Mouse (Mus musculus) brain, embryonic 14.5 days (tissue): ENCODE measurements around the gene Olfr983. TPM values are rescaled to one million over a fixed set of nuclear protein-coding genes. Genes with fewer than 3 reads are reported as not detected.

Source experiments
- DNase-seq: peaks from one replicate; pipeline ENCODE4 v3.0.0-alpha.2; 2011; ENCODE audit warnings: low read depth
- CTCF ChIP-seq: fragments of 200-500 bp; IDR thresholded peaks from 2 replicates; pipeline ENCODE4 v1.5.1; 2012; ENCODE audit warnings: inconsistent platforms, mild to moderate bottlenecking, moderate library complexity, borderline replicate concordance; ENCODE audit not compliant: insufficient read depth, insufficient read length; ENCODE audit errors: extremely low read depth
- POLR2A ChIP-seq: fragments of 200-500 bp; IDR thresholded peaks from 2 replicates; pipeline ENCODE4 v1.6.1; 2012; ENCODE audit warnings: mild to moderate bottlenecking, inconsistent platforms, borderline replicate concordance; ENCODE audit not compliant: poor library complexity, insufficient read depth, insufficient read length, severe bottlenecking; ENCODE audit errors: extremely low read depth
- polyA plus RNA-seq: library from polyadenylated mRNA; depleted of rRNA; stranded (reverse); fragments of >200 nt; gene quantifications from 2 replicates; pipeline ENCODE4 v1.2.3, GENCODE M21; 2012; rRNA removed

Gene Olfr983
- not detected in 2 replicates for polyA plus RNA-seq

DNA sequence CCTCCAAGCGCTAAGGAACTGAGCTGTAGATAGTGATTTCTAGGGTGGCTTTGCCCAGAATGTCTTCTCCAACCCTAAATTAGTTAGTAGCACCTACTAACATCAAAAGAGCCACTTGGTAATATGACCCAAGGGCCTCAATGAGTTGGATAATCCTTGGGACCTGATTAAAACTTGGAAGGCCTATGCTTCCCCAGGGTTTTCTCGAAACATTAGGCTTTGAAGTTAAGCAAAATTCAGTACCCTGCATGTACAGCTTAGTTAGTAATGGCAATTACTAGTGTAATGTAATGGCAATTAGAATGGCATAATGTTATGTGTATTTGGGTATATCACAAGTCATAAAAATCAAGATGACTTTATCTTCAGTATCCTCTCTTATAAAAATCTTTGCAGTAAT is at the start of gene Olfr983:
Gene Olfr983 (minus strand): TSS at position 101 of the 400 bp plus-strand sequence.
- TF ChIP-seq CTCF: no peak
- no peak for TF ChIP-seq POLR2A
- DNase-seq: no peak

- TF ChIP-seq POLR2A (no peak), CTCF (no peak)
Observed at GRCm38 (mm10) chr9:40141544-40141943, 48.1 kb upstream of the Olfr983 start.

DNA sequence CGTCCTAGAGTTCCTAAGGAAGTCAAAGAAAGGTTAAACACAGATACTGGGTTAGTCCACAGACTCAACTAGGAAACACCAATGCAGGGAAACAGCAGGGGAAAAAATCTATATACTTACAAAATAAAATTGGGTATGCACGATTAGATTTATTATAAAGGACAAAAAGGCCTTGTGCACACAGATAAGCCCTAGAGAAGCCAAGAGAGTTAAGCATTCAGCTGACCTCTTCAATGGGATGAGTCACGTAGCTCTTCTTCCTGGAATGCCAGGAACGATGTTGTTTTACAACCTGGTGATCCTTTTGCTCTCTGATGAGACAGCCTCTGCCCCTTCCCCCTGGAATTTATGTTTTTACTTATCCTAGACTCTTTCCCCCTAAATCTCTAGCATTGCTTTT is 46.1 kb upstream of the Olfr983 start:
- DNase-seq: no peak
- TF ChIP-seq CTCF (no peak), POLR2A (no peak)

More at GRCm38 (mm10) chr9:40141544-40141943, 48.1 kb upstream of the Olfr983 start:
- DNase-seq: no peak

DNA sequence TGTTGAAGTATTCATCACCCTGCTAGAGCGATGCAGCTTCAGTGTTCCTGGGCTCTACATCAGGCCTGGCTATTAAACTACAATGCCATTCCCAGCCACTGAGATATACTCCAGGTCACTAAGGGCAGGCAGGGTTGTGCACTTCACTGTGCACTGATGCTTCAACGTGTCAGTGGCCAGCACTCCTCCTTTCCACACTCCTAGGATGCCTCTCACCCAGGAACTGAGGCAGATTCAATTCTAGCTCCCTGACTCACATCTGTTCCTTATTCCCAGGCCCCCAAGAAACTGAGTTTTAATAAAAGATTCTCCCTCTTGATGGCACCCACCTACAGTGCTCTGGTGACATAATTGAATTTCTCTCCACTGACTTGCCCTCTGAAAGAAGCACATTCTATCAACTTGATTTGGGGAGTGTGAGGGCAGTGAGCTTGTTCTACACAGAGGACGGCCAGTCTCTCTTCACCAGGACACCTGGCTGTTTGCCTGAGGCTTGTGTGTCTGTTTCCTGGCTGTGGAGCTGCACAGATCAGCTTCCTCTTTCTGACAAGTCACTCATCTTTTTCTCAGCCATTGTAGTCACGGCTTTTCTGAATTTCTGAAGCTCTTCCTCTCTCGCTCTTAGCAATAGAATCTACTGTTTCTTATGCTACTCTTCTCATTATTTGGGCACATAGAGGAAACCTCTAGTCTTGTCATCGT is 43.7 kb upstream of the Olfr983 start:
- no peak for TF ChIP-seq CTCF
- TF ChIP-seq POLR2A: no peak
- DNase-seq: no peak

DNA sequence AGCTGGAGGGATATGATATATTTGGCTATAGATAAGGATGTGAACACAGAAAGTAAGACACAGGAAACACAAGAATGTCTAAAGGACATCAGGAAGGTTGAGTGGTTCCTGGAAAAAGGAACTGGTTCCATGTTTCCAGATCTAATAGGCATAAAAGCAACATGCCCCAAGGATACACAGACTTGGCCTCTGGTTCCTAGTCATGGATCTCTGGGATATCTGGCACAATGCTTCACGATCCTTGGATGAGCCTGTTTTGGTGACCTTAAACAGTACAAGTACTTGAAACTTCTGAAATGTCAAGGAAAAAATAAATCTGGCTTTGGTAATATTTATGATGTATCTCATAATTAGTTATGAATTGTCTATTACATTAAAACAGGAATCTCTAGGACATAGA is 37.2 kb upstream of the Olfr983 start:
- no peak for DNase-seq
- TF ChIP-seq CTCF: no peak
- TF ChIP-seq POLR2A: no peak

DNA sequence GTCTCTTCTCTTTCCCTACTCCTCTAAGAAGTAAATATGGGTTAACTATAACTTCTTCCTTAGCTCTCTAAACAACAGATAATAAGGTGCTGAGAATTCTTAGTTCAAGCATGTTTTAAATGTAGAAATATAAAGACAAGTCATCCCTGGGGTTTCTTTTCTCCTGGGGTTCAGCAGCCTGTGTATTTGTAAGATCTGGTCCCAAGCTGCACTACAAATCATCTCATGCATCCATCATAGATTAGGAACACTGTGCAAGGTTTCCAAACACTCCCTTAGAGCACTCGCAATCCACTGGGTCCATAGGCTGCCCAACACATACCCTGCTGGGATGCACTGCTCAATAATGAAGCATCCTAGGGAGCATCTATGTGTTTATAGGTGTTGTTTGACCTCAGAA is 36.7 kb upstream of the Olfr983 start, which contains the start of gene Olfr985:
Gene Olfr985 (minus strand): TSS at position 101 of the 400 bp plus-strand sequence.
- TF ChIP-seq POLR2A (no peak), CTCF (no peak)

GRCm38 (mm10) chr9:40117287-40117659 is 23.9 kb upstream of the Olfr983 start:
- DNase-seq: peak; percentile 2
- TF ChIP-seq CTCF: no peak
- no peak for TF ChIP-seq POLR2A

More for the DNA sequence above, 36.7 kb upstream of the Olfr983 start, which contains the start of gene Olfr985:
- no peak for DNase-seq

DNA sequence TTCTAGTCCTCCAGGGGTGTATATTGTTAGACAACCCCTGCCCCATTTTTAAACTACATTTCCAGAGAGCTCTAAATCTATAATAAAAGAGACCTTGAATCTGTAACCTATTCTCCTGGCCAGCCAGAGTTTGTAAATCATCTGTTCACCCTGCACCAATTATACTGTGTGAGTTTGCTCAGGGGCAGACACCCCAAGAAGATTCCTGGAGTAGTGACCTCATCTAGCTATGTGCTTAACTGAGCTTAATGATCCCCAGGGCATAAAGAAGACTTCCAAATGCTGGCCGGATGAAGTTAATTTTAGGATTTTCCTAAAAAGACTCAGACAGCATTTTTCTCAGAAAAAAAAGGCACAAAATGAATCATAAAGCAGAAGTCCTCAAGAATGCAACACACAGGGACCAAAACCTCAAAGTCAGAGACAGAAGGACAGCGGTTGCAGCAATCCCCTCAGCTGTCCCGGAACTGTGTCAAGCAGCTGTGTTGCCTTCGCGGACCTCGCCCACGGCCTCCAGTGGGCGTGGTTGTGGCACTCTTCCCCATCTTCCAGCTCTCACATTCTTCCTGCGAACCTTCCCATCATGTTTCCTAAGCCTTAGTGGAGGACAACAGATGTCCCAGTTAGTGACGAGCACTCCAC is 23.4 kb upstream of the Olfr983 start:
- TF ChIP-seq CTCF (no peak), POLR2A (no peak)

GRCm38 (mm10) chr9:40114106-40114505 is 20.7 kb upstream of the Olfr983 start, which contains the start of gene Olfr984:
Gene Olfr984, minus strand, starts transcription at chr9:40114206.
- no peak for DNase-seq
- TF ChIP-seq CTCF (no peak), POLR2A (no peak)

More for the DNA sequence above, 23.4 kb upstream of the Olfr983 start:
- peak; percentile 4 for DNase-seq

DNA sequence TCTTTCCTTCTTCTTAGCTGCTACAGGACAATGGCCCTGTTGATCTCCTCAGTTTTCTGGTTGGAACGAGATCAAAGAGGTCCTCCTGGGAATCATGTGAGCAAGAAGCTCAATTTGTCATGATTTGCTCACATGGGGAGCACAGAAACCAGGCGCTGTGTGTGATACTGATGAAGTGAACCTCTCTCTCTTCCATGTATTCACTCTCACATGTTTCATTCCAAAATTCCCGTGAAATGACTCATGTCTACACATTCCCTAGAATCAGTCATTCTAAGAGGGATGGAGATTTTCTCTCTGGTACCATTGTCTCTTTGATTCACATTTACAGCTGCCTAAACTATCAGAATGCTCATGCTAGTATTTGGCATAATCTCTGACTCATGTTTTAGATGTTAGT is 1.4 kb upstream of the Olfr983 start:
- TF ChIP-seq CTCF (no peak), POLR2A (no peak)

DNA sequence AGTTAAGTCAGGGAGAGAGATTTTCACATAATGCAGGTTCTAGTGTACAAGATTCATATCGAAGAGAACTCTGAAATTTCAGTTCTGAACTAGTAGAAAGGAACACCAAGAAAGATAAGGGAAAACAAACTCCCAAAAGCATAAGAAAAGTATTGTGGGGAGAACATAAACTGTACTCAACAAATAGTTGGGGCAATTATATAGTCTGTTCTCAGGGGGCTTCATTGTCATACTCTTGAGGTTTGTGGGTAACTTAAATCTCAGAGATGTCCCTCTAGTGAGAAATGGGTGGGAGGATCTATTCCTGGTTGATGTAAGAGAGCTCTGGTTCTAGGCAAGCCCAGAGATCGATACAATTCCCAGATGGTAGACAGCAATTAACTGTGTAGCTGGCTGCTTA is 19.9 kb downstream of the Olfr983 start, which contains the start of gene Olfr982:
Gene Olfr982 (plus strand): TSS at position 301 of the 400 bp plus-strand sequence.
- TF ChIP-seq POLR2A (no peak), CTCF (no peak)

More for the DNA sequence above, 1.4 kb upstream of the Olfr983 start:
- DNase-seq: peak; percentile 1

DNA sequence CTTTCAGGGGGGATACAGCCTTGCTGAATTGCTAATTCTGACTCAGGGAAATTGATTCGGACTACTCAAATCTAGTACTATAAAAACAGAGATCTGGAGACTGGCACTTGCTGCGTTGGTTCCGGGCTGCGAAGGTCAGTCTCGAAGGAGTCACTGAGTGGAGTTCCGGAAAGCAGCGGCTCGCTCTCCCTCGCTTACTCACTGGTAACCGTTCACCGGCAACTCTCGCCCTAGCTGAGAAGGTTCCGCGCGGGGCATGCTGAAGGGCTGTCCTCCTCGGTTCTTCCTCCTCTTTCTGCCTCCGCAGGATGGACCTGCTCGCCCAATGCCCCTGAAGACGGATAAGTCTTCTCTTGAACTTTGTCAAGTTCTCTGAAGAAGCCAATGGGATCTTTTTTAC is 43.3 kb downstream of the Olfr983 start:
- TF ChIP-seq CTCF (no peak), POLR2A (no peak)
- DNase-seq: no peak

More for the DNA sequence above, 19.9 kb downstream of the Olfr983 start, which contains the start of gene Olfr982:
- DNase-seq: no peak

Other genes starting within 250 kb of the Olfr983 start
- not detected in 2 replicates for gene Olfr972, start 227.2 kb downstream of the Olfr983 start, polyA plus RNA-seq
- gene Olfr229, start 186.3 kb downstream of the Olfr983 start, polyA plus RNA-seq: not detected in 2 replicates
- gene Olfr974, start 156.1 kb downstream of the Olfr983 start, polyA plus RNA-seq: not detected in 2 replicates
- gene Olfr975, start 141.5 kb downstream of the Olfr983 start, polyA plus RNA-seq: 0.04 and 0.07 TPM in 2 replicates
- gene Olfr976, start 132.5 kb downstream of the Olfr983 start, polyA plus RNA-seq: not detected in 2 replicates
- gene Olfr978, start 101.5 kb downstream of the Olfr983 start, polyA plus RNA-seq: not detected in 2 replicates
- gene Olfr979, start 90.1 kb downstream of the Olfr983 start, polyA plus RNA-seq: not detected in 2 replicates
- gene Olfr980, start 84.0 kb downstream of the Olfr983 start, polyA plus RNA-seq: not detected in 2 replicates
- not detected in 2 replicates for gene Olfr981, start 72.1 kb downstream of the Olfr983 start, polyA plus RNA-seq
- gene Olfr982, start 19.8 kb downstream of the Olfr983 start, polyA plus RNA-seq: not detected in 2 replicates
- gene Olfr984, start 20.6 kb upstream of the Olfr983 start, polyA plus RNA-seq: not detected in 2 replicates
- gene Olfr985, start 36.6 kb upstream of the Olfr983 start, polyA plus RNA-seq: 0.07 TPM in 1 of 2 replicates, not detected in the other
- gene Tmem225, start 54.5 kb upstream of the Olfr983 start, polyA plus RNA-seq: not detected in 2 replicates
- gene Olfr986, start 87.3 kb upstream of the Olfr983 start, polyA plus RNA-seq: not detected in 2 replicates
- 6.7 and 9.4 TPM in 2 replicates for gene Zfp202, start 98.7 kb upstream of the Olfr983 start, polyA plus RNA-seq
- gene Scn3b, start 175.6 kb upstream of the Olfr983 start, polyA plus RNA-seq: 85.2 and 120 TPM in 2 replicates